Mouse (Mus musculus) midbrain, embryonic 16.5 days (tissue): ENCODE measurements around the gene Ppp1r2. TPM values are rescaled to one million over a fixed set of nuclear protein-coding genes. Genes with fewer than 3 reads are reported as not detected.

Experiments used
- ATAC-seq: fragments of 200-750 bp; cut with Nextera tagmentation; 2 replicates; pipeline ENCODE4 v1.8.0; 2017; ENCODE audit warnings: moderate TSS enrichment
- H3K27ac ChIP-seq: fragments of 300-500 bp; sonication (generic); 2 replicates; pipeline ENCODE4 v1.5.1; 2014; ENCODE audit warnings: mild to moderate bottlenecking, low read length, mixed read lengths
- H3K27me3 ChIP-seq: fragments of 300-500 bp; sonication (generic); 2 replicates; pipeline ENCODE4 v1.6.1; 2014; ENCODE audit warnings: low read depth, low read length, mixed read lengths; ENCODE audit not compliant: control insufficient read depth, insufficient read depth
- H3K36me3 ChIP-seq: fragments of 300-500 bp; sonication (generic); 2 replicates; pipeline ENCODE4 v1.6.1; 2014; ENCODE audit warnings: mild to moderate bottlenecking, low read length, moderate library complexity, mixed read lengths; ENCODE audit not compliant: control insufficient read depth, insufficient read depth
- H3K4me1 ChIP-seq: fragments of 300-500 bp; sonication (generic); 2 replicates; pipeline ENCODE4 v1.6.1; 2014; ENCODE audit warnings: mild to moderate bottlenecking, low read length, mixed read lengths; ENCODE audit not compliant: control insufficient read depth, insufficient read depth
- H3K4me2 ChIP-seq: fragments of 300-500 bp; sonication (generic); 2 replicates; pipeline ENCODE4 v1.6.1; 2014; ENCODE audit warnings: mild to moderate bottlenecking, low read length, mixed read lengths
- H3K4me3 ChIP-seq: fragments of 300-500 bp; sonication (generic); 2 replicates; pipeline ENCODE4 v1.5.1; 2014; ENCODE audit warnings: low read depth, mild to moderate bottlenecking, low read length, moderate library complexity, mixed read lengths
- H3K9ac ChIP-seq: fragments of 300-500 bp; sonication (generic); 2 replicates; pipeline ENCODE4 v1.6.1; 2014; ENCODE audit warnings: low read depth, low read length, mixed read lengths
- H3K9me3 ChIP-seq: fragments of 300-500 bp; sonication (generic); replicated peaks from 2 replicates; pipeline ENCODE4 v1.6.1; 2014; ENCODE audit warnings: mild to moderate bottlenecking, low read length, mixed read lengths; ENCODE audit not compliant: control insufficient read depth, poor library complexity, severe bottlenecking
- WGBS: fragments of 180-500 bp; shearing (Covaris S2); extraction: QIAGEN DNeasy Blood & Tissue Kit; methylation state at CpG from one replicate; pipeline ENCODE4 v1.1.7; 2014; 5-methylcytosine and 5-hydroxymethylcytosine counted together
- polyA plus RNA-seq: library from polyadenylated mRNA; unstranded; fragments of >200 nt; fragmentation: Nextera tagmentation; extraction: Ambion mirVana; gene quantifications from 2 replicates; pipeline ENCODE4 v1.2.1, GENCODE M21; 2015

The Ppp1r2 gene
- polyA plus RNA-seq, 1 experiment from 2014 or later = 90.3 TPM

DNA sequence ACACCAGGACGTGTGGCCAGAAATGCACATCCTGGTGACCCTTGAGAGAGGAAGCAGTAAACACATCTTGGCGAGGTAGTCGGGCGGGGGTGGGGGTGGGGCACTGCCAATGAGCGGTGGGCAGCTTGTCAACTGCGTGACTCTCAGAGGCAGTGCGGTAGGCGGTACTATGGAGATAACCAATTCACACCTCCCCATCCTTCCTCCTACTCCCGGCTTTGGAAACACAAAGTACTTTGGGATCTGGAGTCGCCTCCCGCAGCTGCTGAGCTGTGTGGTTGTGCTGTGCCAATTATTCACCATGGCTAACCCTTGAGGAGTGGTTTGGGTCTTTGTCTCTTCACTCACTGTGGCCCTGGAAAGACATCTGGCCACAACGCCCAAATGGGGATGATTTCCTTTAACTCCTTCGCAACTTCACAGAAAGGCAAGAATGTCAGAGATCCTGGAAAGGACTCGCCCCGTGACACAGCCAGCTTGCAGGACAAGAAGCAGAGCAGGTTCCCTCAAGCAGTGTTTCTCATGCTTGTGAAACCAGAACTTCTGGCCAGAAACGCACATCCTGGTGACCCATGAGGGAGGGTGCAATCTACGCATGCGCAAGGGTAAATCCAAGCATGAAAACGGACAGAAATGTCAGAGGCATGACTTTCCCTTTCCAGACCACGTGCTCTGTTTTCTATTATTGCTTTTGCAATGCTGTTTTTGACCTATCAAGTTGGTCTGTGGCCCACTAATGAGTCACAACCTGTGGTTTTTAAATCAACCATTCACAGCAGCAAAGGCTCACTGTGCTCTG, 41.3 kb downstream of the Ppp1r2 start:
- H3K36me3 ChIP-seq = no peaks in the 10 kb centered on the region
- no peaks in the 10 kb centered on the region for H3K27me3 ChIP-seq
- no peak for ATAC-seq
- WGBS = 38% methylated on average over 20 of the region's 20 CpGs
- no peak overlapping the region for H3K27ac ChIP-seq
- peaks cover 9% of the 10 kb centered on the region for H3K4me1 ChIP-seq
- H3K9ac ChIP-seq = no peak overlapping the region
- no peaks in the 10 kb centered on the region for H3K9me3 ChIP-seq
- no peak overlapping the region; the same call in 1 of the 2 replicates for H3K4me3 ChIP-seq
- H3K4me2 ChIP-seq = peak overlapping the region; percentile 43

DNA sequence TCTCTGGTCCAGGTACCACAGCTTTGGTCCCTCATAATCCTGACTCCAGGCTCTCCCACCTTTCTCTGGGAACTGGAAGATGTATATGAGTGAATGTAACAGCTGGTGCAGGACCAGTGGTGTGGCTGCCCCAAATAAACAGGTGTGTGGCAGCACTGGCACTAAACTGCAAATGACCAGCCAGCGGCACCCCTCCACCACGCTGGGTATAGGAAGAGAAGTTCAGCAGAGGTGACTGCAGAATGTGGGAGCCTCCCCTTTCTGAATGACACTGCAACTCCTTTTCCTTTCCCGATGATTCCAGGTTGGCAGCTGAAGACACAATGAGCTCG, 41.9 kb downstream of the Ppp1r2 start:
- no peak overlapping the region for H3K4me3 ChIP-seq
- H3K4me1 ChIP-seq = peaks cover 9% of the 10 kb centered on the region
- 48% methylated on average over 4 of the region's 4 CpGs for WGBS
- no peak for ATAC-seq
- H3K9me3 ChIP-seq = no peaks in the 10 kb centered on the region
- no peaks in the 10 kb centered on the region for H3K36me3 ChIP-seq
- H3K27ac ChIP-seq = no peak overlapping the region
- H3K9ac ChIP-seq = no peak overlapping the region
- no peaks in the 10 kb centered on the region for H3K27me3 ChIP-seq
- H3K4me2 ChIP-seq = peak overlapping the region; percentile 43

DNA sequence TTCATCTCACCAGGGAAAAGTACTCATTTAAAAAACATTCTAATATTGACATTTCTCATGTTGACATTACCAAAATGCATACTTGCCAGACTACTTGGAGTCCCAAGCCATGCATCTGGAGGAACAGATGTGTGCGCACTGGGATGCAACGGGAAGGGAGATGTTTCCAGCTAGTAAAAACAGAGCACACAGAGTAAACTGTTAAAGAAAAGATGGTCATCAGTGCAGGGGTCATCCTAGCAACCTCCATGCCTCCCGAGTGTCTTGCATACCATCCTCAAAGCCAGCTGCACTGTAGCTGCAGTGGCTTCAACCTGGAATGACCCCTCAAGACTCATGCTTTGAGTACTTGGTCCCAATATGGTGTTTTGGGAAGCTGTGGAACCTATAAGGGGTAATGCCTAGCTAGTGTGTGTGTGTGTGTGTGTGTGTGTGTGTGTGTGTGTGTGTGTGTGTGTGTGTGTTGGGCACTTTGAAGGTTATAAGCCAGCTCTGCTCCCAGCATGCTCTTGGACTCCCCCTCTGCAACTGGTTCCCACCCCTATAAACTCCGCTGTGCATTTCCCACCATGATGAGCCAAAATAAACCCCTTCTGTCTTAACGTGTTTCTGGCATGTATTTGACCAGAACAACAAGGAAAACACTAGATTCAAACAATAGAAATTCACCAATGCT, 42.4 kb downstream of the Ppp1r2 start:
- 85% methylated on average over 5 of the region's 5 CpGs for WGBS
- no peaks in the 10 kb centered on the region for H3K27me3 ChIP-seq
- ATAC-seq = no peak

DNA sequence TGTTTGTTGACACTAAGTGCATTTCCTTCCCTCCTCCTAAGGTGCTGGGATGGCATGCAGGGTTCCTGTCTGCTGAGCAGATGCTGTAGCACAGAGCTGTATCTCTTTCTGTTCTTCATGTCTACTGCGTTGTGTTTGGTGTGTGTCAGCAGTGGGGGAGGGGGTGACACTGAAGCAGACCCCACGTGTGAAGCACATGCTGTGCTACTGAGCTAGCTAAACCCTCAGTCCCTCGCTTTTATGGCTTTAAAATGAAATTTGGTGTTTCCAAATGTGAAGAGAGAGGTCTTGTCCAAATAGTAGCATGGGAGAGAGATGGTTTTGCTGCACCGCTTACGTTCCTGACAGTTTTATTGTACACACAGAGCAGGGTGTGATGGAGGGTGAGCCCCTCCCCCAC, 43.5 kb downstream of the Ppp1r2 start:
- Histone ChIP-seq H3K4me2 (no peak overlapping the region), H3K27me3 (no peaks in the 10 kb centered on the region), H3K9me3 (no peaks in the 10 kb centered on the region), H3K36me3 (no peaks in the 10 kb centered on the region), H3K27ac (no peak overlapping the region), H3K9ac (no peak overlapping the region), H3K4me3 (no peak overlapping the region), H3K4me1 (peaks cover 9% of the 10 kb centered on the region)
- ATAC-seq = no peak
- 83% methylated on average over 5 of the region's 5 CpGs for WGBS

More for the DNA sequence above, 42.4 kb downstream of the Ppp1r2 start:
- Histone ChIP-seq H3K27ac (no peak overlapping the region), H3K9me3 (no peaks in the 10 kb centered on the region), H3K4me1 (peaks cover 9% of the 10 kb centered on the region), H3K4me2 (no peak overlapping the region), H3K4me3 (no peak overlapping the region), H3K36me3 (no peaks in the 10 kb centered on the region), H3K9ac (no peak overlapping the region)

DNA sequence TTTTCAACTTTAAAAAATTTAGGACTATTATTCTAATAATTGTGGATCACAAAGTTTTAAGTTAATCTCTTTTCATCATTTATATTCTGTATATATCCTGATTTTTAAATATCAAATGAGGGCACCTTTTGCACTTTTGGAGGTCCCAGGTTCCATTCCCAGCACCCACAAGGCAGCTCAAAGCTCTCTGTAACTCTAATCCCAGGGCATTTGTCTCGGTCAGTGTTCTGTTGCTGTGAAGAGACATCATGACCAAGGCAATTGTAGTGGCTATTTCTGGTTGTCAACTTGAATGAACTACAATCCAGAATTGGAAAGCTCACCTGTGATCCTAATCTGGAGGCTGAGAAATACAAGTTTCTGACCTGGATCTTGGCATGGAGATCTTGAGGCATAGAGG, 47.3 kb downstream of the Ppp1r2 start:
- no peak for ATAC-seq
- WGBS = 98% methylated on average over 1 of the region's 1 CpGs
- no peak overlapping the region for H3K4me3 ChIP-seq

DNA sequence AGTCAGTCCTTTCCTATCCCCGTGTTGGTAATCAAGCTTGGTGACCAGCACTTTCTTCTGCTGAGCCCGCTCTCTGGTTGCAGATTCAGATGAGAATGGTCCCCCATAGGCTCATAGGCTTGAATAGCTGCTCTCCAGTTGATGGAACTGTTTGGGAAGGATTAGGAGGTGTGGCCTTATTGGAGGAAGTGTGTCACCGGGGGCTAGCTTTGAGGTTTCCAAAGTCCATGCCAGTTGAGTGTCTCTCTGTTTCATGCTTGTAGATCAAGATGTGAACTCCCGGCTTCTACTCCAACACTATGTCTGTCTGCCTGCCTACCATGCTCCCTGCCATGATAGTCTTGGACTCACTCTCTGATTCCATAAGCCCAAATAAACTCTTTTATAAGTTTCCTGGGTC, 59.8 kb downstream of the Ppp1r2 start:
- no peak overlapping the region for H3K4me2 ChIP-seq
- 97% methylated on average over 4 of the region's 4 CpGs for WGBS
- no peak for ATAC-seq
- H3K4me3 ChIP-seq = no peak overlapping the region
- H3K9me3 ChIP-seq = no peaks in the 10 kb centered on the region
- no peak overlapping the region for H3K27ac ChIP-seq
- no peaks in the 10 kb centered on the region for H3K36me3 ChIP-seq
- H3K27me3 ChIP-seq = no peaks in the 10 kb centered on the region
- no peaks in the 10 kb centered on the region for H3K4me1 ChIP-seq
- H3K9ac ChIP-seq = no peak overlapping the region

More for the DNA sequence above, 47.3 kb downstream of the Ppp1r2 start:
- no peaks in the 10 kb centered on the region for H3K27me3 ChIP-seq
- no peak overlapping the region for H3K4me2 ChIP-seq
- no peak overlapping the region for H3K27ac ChIP-seq
- H3K36me3 ChIP-seq = no peaks in the 10 kb centered on the region
- H3K4me1 ChIP-seq = no peaks in the 10 kb centered on the region
- no peaks in the 10 kb centered on the region for H3K9me3 ChIP-seq
- no peak overlapping the region for H3K9ac ChIP-seq

DNA sequence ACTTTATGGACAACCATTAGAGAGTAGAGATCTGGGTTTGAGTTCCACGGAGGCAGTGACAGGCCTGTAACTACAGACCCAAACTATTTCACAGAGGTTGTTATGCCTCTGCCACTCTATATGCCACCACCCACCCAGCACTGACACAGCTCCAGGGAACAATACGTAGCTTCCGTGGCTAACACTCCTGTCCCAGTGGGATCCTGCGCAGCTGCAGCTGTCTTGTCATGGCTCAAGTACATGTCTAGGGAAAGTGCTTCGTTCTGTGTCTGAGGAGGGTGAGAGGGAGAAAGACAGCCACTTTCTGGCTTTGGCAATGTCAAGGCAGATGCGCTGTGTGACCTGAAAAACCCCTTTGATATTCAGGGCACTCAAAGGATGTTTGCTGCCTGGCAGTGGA, 61.6 kb downstream of the Ppp1r2 start:
- Histone ChIP-seq H3K36me3 (no peaks in the 10 kb centered on the region), H3K4me1 (no peaks in the 10 kb centered on the region), H3K27me3 (no peaks in the 10 kb centered on the region), H3K9ac (no peak overlapping the region), H3K4me2 (no peak overlapping the region), H3K9me3 (no peaks in the 10 kb centered on the region), H3K27ac (no peak overlapping the region), H3K4me3 (no peak overlapping the region)
- ATAC-seq = no peak
- WGBS = 87% methylated on average over 6 of the region's 6 CpGs

DNA sequence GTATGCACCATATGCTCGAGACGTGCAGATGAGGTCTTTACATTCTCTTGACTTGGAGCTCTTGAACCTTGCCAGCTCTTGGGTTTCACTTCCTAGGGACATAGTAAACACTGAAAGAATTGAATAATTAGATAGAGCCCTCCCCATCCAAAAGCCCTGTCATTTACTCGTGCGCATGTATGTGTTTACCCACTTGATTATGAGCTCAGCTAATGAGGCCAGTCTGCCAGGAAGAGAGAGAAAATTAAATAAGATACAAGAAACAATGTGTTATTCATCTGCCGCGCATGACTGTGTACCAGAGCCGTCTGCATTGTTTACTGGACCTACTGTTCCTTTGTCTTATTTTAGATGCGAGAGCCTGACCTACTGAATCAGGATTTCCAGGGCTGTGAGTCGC, 63.6 kb downstream of the Ppp1r2 start:
- H3K9ac ChIP-seq = no peak overlapping the region

DNA sequence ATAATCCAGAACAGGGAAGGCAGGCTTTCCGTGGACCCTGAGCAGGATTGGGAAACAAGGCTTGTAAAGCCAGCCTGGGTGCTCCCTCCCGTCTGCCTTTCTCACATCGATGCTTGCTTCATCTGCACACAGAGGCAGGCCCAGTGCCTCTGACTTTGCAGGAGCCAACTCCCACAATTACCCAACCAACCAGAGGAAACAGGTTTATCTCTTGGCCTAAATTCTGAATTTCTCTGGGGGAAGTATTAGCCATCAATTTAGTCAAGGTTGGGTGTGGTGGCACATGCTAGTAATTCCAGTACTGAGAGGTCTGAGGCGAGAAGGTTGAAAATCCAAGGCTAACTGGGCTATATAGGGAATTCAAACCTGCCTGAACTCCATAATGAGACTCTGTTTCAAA, 64.6 kb downstream of the Ppp1r2 start:
- H3K4me1 ChIP-seq = no peaks in the 10 kb centered on the region
- H3K27me3 ChIP-seq = no peaks in the 10 kb centered on the region
- no peak overlapping the region for H3K4me2 ChIP-seq
- no peak for ATAC-seq
- no peaks in the 10 kb centered on the region for H3K9me3 ChIP-seq
- H3K9ac ChIP-seq = no peak overlapping the region
- H3K4me3 ChIP-seq = no peak overlapping the region
- H3K36me3 ChIP-seq = no peaks in the 10 kb centered on the region
- no peak overlapping the region for H3K27ac ChIP-seq
- 77% methylated on average over 4 of the region's 4 CpGs for WGBS

More for the DNA sequence above, 63.6 kb downstream of the Ppp1r2 start:
- 67% methylated on average over 9 of the region's 9 CpGs for WGBS
- Histone ChIP-seq H3K4me2 (no peak overlapping the region), H3K27ac (no peak overlapping the region), H3K36me3 (no peaks in the 10 kb centered on the region), H3K27me3 (no peaks in the 10 kb centered on the region), H3K4me3 (no peak overlapping the region), H3K9me3 (no peaks in the 10 kb centered on the region), H3K4me1 (no peaks in the 10 kb centered on the region)
- no peak for ATAC-seq
